Mouse (Mus musculus) kidney, embryonic 16.5 days (tissue): ENCODE data around the gene Ppm1g. TPM values are rescaled to one million over a fixed set of nuclear protein-coding genes. Genes with fewer than 3 reads are reported as not detected.
A peak's percentile ranks its signal among the peaks of the same experiment; 100 is the strongest.

Experiments
- ATAC-seq: fragments of 200-750 bp; cut with Nextera tagmentation; 2 replicates; pipeline ENCODE4 v1.8.0; 2017; ENCODE audit warnings: moderate TSS enrichment; ENCODE audit not compliant: low FRiP score, low TSS enrichment
- H3K27ac ChIP-seq: fragments of 300-500 bp; sonication (generic); 2 replicates; pipeline ENCODE4 v1.5.1; 2014; ENCODE audit warnings: low read length
- H3K27me3 ChIP-seq: fragments of 300-500 bp; sonication (generic); 2 replicates; pipeline ENCODE4 v1.6.1; 2014; ENCODE audit warnings: low read length, control low read depth, mixed read lengths; ENCODE audit not compliant: insufficient read depth
- H3K36me3 ChIP-seq: fragments of 300-500 bp; sonication (generic); 2 replicates; pipeline ENCODE4 v1.6.1; 2014; ENCODE audit warnings: low read length, control low read depth, mixed read lengths; ENCODE audit not compliant: insufficient read depth
- H3K4me1 ChIP-seq: fragments of 300-500 bp; sonication (generic); 2 replicates; pipeline ENCODE4 v1.6.1; 2014; ENCODE audit warnings: low read length, control low read depth, mixed read lengths; ENCODE audit not compliant: insufficient read depth
- H3K4me2 ChIP-seq: fragments of 300-500 bp; sonication (generic); replicated peaks from 2 replicates; pipeline ENCODE4 v1.6.1; 2014; ENCODE audit warnings: low read depth, low read length
- H3K4me3 ChIP-seq: fragments of 300-500 bp; sonication (generic); 2 replicates; pipeline ENCODE4 v1.5.1; 2014; ENCODE audit warnings: mild to moderate bottlenecking, low read length
- H3K9ac ChIP-seq: fragments of 300-500 bp; sonication (generic); replicated peaks from 2 replicates; pipeline ENCODE4 v1.6.1; 2014; ENCODE audit warnings: low read length
- H3K9me3 ChIP-seq: fragments of 300-500 bp; sonication (generic); 2 replicates; pipeline ENCODE4 v1.6.1; 2016; ENCODE audit warnings: low read length, control low read depth
- WGBS: fragments of 180-500 bp; shearing (Covaris S2); extraction: QIAGEN DNeasy Blood & Tissue Kit; methylation state at CpG from one replicate; pipeline ENCODE4 v1.1.7; 2014; 5-methylcytosine and 5-hydroxymethylcytosine counted together
- polyA plus RNA-seq: library from polyadenylated mRNA; unstranded; fragments of >200 nt; fragmentation: Nextera tagmentation; extraction: Ambion mirVana; gene quantifications from 2 replicates; pipeline ENCODE4 v1.2.1, GENCODE M21; 2015

Gene Ppm1g
- polyA plus RNA-seq, 1 experiment from 2014 or later: 138 TPM

DNA sequence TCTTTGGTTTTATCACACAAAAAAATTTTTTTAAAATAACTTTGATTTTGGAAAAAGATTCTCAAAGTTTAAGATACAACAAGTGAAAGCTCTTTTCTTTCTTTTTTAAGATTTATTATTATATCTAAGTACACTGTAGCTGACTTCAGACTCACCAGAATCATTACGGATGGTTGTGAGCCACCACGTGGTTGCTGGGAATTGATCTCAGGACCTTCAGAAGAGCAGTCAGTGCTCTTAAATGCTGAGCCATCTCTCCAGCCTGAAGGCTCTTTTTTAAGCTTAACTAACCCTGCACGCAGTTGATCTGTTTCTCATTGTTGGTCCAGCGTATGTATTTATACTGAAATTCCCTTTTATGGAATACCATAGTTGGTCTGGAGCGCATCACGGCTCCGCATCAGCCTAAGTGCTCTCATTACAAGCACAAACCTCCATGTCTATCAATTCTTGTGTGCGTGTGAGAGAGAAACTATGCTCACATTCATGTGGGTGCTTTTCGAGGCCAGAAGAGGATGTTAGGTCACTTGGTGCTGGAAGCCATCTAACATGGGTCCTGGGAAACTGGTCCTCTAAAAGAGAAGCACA, 39.2 kb downstream of the Ppm1g start:
- H3K4me3 ChIP-seq: no peak overlapping the region
- H3K9me3 ChIP-seq: no peaks in the 10 kb centered on the region
- H3K27me3 ChIP-seq: no peaks in the 10 kb centered on the region
- 91% methylated on average over 9 of the region's 9 CpGs for WGBS
- no peaks in the 10 kb centered on the region for H3K36me3 ChIP-seq
- no peak overlapping the region for H3K4me2 ChIP-seq
- no peak overlapping the region for H3K27ac ChIP-seq
- no peak for ATAC-seq
- peaks cover 8% of the 10 kb centered on the region for H3K4me1 ChIP-seq
- no peak overlapping the region for H3K9ac ChIP-seq

DNA sequence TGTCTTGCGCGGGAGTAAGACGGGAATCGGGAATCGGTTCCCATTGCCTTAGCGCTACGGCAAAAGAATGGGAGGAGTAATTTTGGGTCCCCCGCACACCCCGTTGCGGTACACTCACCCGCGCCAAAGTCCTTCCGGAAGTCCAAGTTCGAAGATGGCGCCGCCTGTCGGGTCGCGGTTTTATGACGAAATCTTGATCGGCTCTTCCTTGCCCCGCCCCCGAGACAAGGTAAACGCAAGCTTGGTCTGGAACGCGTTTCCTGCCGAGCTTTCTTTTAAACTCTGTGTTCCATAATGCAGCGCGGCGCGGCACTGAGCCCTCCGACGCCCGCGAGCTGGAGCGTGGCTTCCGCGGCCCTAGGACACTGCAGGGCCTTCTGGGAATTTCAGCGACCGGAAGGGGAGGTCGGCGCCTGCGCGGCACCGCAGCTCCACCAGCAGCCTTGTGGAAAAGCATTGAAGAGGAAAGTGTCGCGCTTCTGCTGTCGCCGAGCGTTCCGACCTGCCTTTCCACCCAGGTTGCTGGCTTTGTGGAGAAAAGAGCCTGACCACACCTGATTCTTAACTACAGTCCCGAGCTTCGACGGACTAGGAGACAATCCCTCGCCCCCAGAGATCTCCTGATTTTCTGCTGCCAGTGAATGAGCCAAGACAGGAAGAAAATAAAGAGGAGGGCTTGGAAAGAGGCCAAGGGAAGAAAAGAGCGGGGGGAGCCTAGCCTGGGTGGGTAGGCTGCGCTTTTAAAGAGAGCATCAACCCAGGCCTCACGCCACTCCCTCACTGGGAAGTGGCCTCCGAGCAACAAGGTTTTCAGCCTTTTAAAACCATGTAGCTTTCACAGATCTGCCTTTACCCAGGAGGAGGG, 40.5 kb downstream of the Ppm1g start, which contains the start of the genes Gm29609 and Gtf3c2:
Gm29609 (minus strand) TSS at position 146 of the 865 bp plus-strand sequence.
Gtf3c2 (minus strand) TSS at position 379 of the 865 bp plus-strand sequence.
- no peaks in the 10 kb centered on the region for H3K9me3 ChIP-seq
- peak within 1 kb of the TSS; percentile 91 for H3K9ac ChIP-seq
- H3K4me2 ChIP-seq: peak within 1 kb of the TSS; percentile 93
- no peaks in the 10 kb centered on the region for H3K27me3 ChIP-seq
- under 1% methylated on average over 59 of the region's 59 CpGs for WGBS
- H3K4me3 ChIP-seq: peak within 1 kb of the TSS; percentile 99
- ATAC-seq: peak; percentile 98
- H3K27ac ChIP-seq: peak within 1 kb of the TSS; percentile 99
- H3K4me1 ChIP-seq: peaks cover 8% of the 10 kb centered on the region
- H3K36me3 ChIP-seq: no peaks in the 10 kb centered on the region

DNA sequence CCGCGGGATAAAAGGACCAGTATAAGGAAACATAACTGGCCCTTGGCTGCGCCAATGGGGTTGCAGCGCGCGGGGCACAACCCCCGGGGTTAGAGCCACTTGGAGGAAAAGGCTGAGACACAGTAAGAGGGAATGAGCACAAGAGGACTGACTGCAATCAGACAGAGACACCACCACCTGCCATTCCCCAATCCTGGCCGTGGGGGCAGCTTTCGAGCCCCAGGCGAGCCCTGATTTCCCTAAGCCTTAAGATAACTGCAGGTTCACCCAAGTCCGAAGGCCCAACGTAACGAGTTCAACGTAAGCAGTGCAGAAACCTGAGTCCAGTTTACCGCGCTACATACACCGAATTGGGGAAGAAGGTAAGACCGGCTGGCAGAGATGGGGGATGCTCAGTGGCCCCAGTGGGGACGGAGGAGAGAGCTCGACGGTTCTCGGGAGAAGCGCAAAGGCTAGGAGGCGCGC, 41.2 kb downstream of the Ppm1g start:
- Histone ChIP-seq H3K9me3 (no peaks in the 10 kb centered on the region), H3K4me1 (peaks cover 8% of the 10 kb centered on the region), H3K36me3 (0 out of 2 replicates have a peak, but pooled peaks cover under 1% of the 10 kb centered on the region), H3K4me2 (peak overlapping the region; percentile 93), H3K4me3 (peak overlapping the region; percentile 99), H3K27me3 (no peaks in the 10 kb centered on the region), H3K9ac (peak overlapping the region; percentile 91), H3K27ac (peak overlapping the region; percentile 99)
- ATAC-seq: peak; percentile 62
- under 1% methylated on average over 25 of the region's 25 CpGs for WGBS

DNA sequence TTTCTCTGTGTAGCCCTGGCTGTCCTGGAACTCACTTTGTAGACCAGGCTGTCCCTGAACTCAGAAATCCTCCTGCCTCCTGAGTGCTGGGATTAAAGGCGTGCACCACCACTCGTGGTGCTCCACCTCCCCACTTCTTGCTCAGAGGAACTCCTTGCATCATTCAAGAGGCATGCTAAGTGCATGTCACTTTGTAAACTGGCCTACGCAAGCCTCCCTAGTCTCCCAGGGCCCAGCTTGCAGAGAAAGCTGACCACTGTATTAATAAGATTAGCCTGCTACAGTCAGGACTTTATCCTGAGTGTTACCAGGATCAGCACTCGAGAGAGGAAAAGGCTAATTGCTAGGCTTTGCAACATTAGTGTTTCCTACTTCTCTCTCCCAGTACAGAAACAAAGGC, 51.9 kb downstream of the Ppm1g start:
- no peaks in the 10 kb centered on the region for H3K27me3 ChIP-seq
- no peaks in the 10 kb centered on the region for H3K9me3 ChIP-seq
- WGBS: 91% methylated on average over 4 of the region's 4 CpGs
- peaks cover 78% of the 10 kb centered on the region for H3K36me3 ChIP-seq
- ATAC-seq: no peak
- no peak overlapping the region for H3K4me2 ChIP-seq
- H3K9ac ChIP-seq: no peak overlapping the region
- no peak overlapping the region for H3K27ac ChIP-seq
- H3K4me3 ChIP-seq: no peak overlapping the region
- no peaks in the 10 kb centered on the region for H3K4me1 ChIP-seq

DNA sequence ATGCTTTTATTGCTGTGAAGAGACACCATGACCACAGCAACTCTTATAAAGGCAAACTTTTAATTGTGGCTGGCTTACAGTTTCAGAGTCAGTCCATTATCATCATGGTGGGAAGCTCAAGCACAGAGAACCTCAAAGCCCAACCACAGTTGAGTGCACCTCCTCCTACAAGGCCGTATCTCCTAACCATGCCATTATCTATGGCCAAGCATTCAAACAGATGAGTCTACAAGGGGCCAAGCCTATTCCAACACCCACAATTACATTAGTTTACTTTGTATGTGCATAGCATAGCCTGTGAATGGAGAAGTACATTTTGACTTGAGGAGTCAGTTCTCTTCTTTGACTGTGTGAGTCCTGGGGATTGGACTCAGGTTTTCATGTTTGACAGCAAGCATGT, 55.6 kb downstream of the Ppm1g start:
- 96% methylated on average over 1 of the region's 1 CpGs for WGBS
- ATAC-seq: no peak

DNA sequence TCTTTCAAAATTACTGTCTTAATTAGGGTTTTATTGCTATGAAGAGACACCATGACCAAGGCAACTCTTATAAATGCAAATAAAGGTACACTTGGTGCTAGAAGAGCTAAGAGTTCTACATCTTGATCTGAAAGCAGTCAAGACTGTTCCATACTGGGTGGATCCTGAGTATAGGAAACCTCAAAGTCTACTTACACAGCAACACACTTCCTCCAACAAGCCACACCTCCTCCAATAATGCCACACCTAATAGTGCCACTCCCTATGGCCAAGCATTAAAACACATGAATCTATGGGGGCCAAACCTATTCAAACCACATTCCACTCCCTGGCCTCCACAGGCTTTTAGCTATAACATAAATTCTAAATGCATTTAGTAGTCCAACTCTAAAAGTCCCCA, 58.0 kb downstream of the Ppm1g start:
- H3K9me3 ChIP-seq: no peaks in the 10 kb centered on the region
- peaks cover 73% of the 10 kb centered on the region for H3K36me3 ChIP-seq

More for the DNA sequence above, 55.6 kb downstream of the Ppm1g start:
- Histone ChIP-seq H3K36me3 (peaks cover 72% of the 10 kb centered on the region), H3K27me3 (no peaks in the 10 kb centered on the region), H3K4me1 (no peaks in the 10 kb centered on the region), H3K9ac (no peak overlapping the region), H3K27ac (no peak overlapping the region), H3K4me3 (no peak overlapping the region), H3K9me3 (no peaks in the 10 kb centered on the region), H3K4me2 (no peak overlapping the region)

DNA sequence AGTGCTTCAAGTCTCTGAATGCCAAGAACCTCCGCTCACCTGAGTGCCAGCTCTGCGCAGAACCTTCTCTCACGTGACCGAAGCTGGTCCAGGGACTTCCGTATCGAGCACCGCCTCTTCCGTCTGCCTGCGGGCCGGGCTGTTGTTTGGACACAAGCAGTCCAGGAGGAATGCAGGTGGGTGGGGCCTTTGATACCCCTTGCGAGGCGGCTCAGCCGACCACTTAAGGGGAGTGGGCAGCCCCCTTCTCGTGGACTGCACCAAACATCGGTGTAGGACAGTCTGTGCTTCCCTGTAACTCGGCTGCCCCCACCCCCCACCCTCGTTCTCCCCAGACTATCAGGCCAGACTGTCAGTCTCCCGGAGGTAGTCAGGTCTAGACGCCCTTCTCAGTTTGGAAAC, 66.3 kb downstream of the Ppm1g start, which contains the start of gene Mpv17:
Mpv17 (minus strand) TSS at position 100 of the 402 bp plus-strand sequence.
- peaks cover 24% of the 10 kb centered on the region for H3K36me3 ChIP-seq
- no peaks in the 10 kb centered on the region for H3K27me3 ChIP-seq
- peak within 1 kb of the TSS; percentile 93 for H3K4me2 ChIP-seq
- H3K4me3 ChIP-seq: peak within 1 kb of the TSS; percentile 68
- H3K9ac ChIP-seq: peak within 1 kb of the TSS; percentile 75
- H3K27ac ChIP-seq: peak within 1 kb of the TSS; percentile 61
- H3K9me3 ChIP-seq: no peaks in the 10 kb centered on the region
- peaks cover 13% of the 10 kb centered on the region for H3K4me1 ChIP-seq
- under 1% methylated on average over 19 of the region's 19 CpGs for WGBS
- ATAC-seq: peak; percentile 96

More for the DNA sequence above, 58.0 kb downstream of the Ppm1g start:
- H3K4me1 ChIP-seq: no peaks in the 10 kb centered on the region
- ATAC-seq: no peak
- H3K27ac ChIP-seq: no peak overlapping the region
- no peaks in the 10 kb centered on the region for H3K27me3 ChIP-seq
- H3K4me3 ChIP-seq: no peak overlapping the region
- H3K9ac ChIP-seq: no peak overlapping the region
- no peak overlapping the region for H3K4me2 ChIP-seq

DNA sequence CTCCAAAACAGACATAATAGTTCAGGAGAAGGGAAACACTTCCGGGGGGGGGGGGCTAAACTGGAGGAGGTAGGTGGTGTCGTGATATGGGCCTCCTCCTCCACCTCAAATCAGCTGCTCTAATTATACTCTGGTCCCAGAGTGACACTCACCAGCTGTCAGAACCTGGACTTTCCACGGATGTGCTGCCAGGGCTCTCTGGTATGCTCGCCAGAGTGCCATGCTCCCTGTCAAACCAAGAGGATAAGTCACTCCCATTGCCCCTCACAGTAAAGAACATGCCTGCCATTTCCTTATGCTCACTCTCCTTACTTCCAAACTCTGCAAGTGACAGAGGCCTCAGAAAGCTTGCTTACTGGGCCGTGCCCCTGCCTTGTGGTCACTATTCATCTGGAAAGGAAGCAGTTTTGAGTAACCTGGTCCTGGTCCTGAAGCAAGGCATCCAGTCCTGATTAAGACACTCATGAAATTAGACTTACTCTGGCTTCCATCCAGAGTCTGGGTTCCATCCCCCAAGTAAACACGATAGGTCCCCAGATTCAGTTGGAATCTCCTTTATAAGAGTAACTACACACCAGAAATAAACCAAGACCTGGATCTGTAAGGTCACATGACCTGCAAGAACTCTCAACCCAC, 66.9 kb downstream of the Ppm1g start:
- 17% methylated on average over 6 of the region's 6 CpGs for WGBS
- H3K4me3 ChIP-seq: peak overlapping the region; percentile 68
- H3K27me3 ChIP-seq: no peaks in the 10 kb centered on the region
- no peaks in the 10 kb centered on the region for H3K9me3 ChIP-seq
- peaks cover 18% of the 10 kb centered on the region for H3K36me3 ChIP-seq
- H3K4me2 ChIP-seq: peak overlapping the region; percentile 93
- peak overlapping the region; percentile 11; the same call in 1 of the 2 replicates for H3K27ac ChIP-seq
- peaks cover 13% of the 10 kb centered on the region for H3K4me1 ChIP-seq
- peak overlapping the region; percentile 75 for H3K9ac ChIP-seq
- peak; percentile 25; the same call in 1 of the 2 replicates for ATAC-seq
